Mouse (Mus musculus) sigmoid colon, adult 10 weeks (tissue): Measurements from ENCODE around the gene Gm33543. TPM values are rescaled to one million over a fixed set of nuclear protein-coding genes. Genes with fewer than 3 reads are reported as not detected.

Source experiments
- polyA plus RNA-seq: library from polyadenylated mRNA; stranded (reverse); fragments of 350-450 nt; fragmentation: Illumina TruSeq; extraction: RNeasy Lipid Tissue Mini Kit (QIAGEN cat#74804); gene quantifications from one replicate; pipeline ENCODE4 v1.2.3, GENCODE M21; 2014; ENCODE audit warnings: low read depth, low replicate concordance

Gm33543 gene
- not detected for polyA plus RNA-seq

GRCm38 (mm10) chr10:95842789-95843637 is at the start of gene Gm33543:
Gene Gm33543 (minus strand): TSS chr10:95842930.

Other genes starting within 250 kb of the Gm33543 start
- gene Anapc15-ps, start 169.5 kb downstream of the Gm33543 start, polyA plus RNA-seq, result not detected
- gene Eea1, start 97.7 kb upstream of the Gm33543 start, polyA plus RNA-seq, result 108 TPM